Mouse (Mus musculus) limb, embryonic 13.5 days (tissue): ENCODE data around the gene Paf1. TPM values are rescaled to one million over a fixed set of nuclear protein-coding genes. Genes with fewer than 3 reads are reported as not detected.

Source experiments
- ATAC-seq: fragments of 200-750 bp; cut with Nextera tagmentation; 2 replicates; pipeline ENCODE4 v1.8.0; 2017; ENCODE audit warnings: low read depth, moderate number of reproducible peaks, moderate TSS enrichment; ENCODE audit not compliant: low FRiP score
- H3K27ac ChIP-seq: fragments of 300-500 bp; sonication (generic); 2 replicates; pipeline ENCODE4 v1.5.1; 2015; ENCODE audit warnings: inconsistent platforms, mild to moderate bottlenecking, moderate library complexity
- H3K27me3 ChIP-seq: fragments of 300-500 bp; sonication (generic); 2 replicates; pipeline ENCODE4 v1.6.1; 2015; ENCODE audit warnings: mild to moderate bottlenecking, inconsistent platforms
- H3K36me3 ChIP-seq: fragments of 300-500 bp; sonication (generic); 2 replicates; pipeline ENCODE4 v1.6.1; 2015; ENCODE audit warnings: inconsistent platforms, mild to moderate bottlenecking, moderate library complexity
- H3K4me1 ChIP-seq: fragments of 300-500 bp; sonication (generic); 2 replicates; pipeline ENCODE4 v1.6.1; 2015; ENCODE audit warnings: inconsistent platforms
- H3K4me2 ChIP-seq: fragments of 300-500 bp; sonication (generic); replicated peaks from 2 replicates; pipeline ENCODE4 v1.6.1; 2015; ENCODE audit warnings: inconsistent platforms, mild to moderate bottlenecking, moderate library complexity
- H3K4me3 ChIP-seq: fragments of 300-500 bp; sonication (generic); 2 replicates; pipeline ENCODE4 v1.5.1; 2015; ENCODE audit warnings: moderate library complexity, mild to moderate bottlenecking, inconsistent platforms
- H3K9ac ChIP-seq: fragments of 300-500 bp; sonication (generic); 2 replicates; pipeline ENCODE4 v1.6.1; 2015; ENCODE audit warnings: mild to moderate bottlenecking, inconsistent platforms
- H3K9me3 ChIP-seq: fragments of 300-500 bp; sonication (generic); 2 replicates; pipeline ENCODE4 v1.6.1; 2016; ENCODE audit warnings: inconsistent platforms
- WGBS: fragments of 180-500 bp; shearing (Covaris S2); methylation state at CpG from one replicate; pipeline ENCODE4 v1.1.7; 2015; 5-methylcytosine and 5-hydroxymethylcytosine counted together
- polyA plus RNA-seq: library from polyadenylated mRNA; unstranded; fragments of >200 nt; fragmentation: Nextera tagmentation; extraction: Ambion mirVana; gene quantifications from 2 replicates; pipeline ENCODE4 v1.2.1, GENCODE M21; 2015

Paf1 gene
- polyA plus RNA-seq, 1 experiment from 2014 or later, result 77.9 TPM

GRCm38 (mm10) chr7:28427738-28428137 lies 35.0 kb downstream of the Paf1 start:
- H3K9me3 ChIP-seq, result no peaks in the 10 kb centered on the region
- no peaks in the 10 kb centered on the region for H3K27me3 ChIP-seq
- no peak overlapping the region for H3K4me3 ChIP-seq
- H3K4me1 ChIP-seq, result 0 out of 2 replicates have a peak, but pooled peaks cover 8% of the 10 kb centered on the region
- no peak overlapping the region for H3K9ac ChIP-seq
- no peak overlapping the region for H3K27ac ChIP-seq
- H3K4me2 ChIP-seq, result no peak overlapping the region
- peaks cover 35% of the 10 kb centered on the region for H3K36me3 ChIP-seq
- no peak for ATAC-seq

GRCm38 (mm10) chr7:28430512-28430911 lies 37.8 kb downstream of the Paf1 start:
- H3K36me3 ChIP-seq, result peaks cover 31% of the 10 kb centered on the region
- 78% methylated on average over 1 of the region's 1 CpGs for WGBS
- H3K4me1 ChIP-seq, result peaks cover 35% of the 10 kb centered on the region

GRCm38 (mm10) chr7:28432252-28432651 lies 39.5 kb downstream of the Paf1 start:
- 92% methylated on average over 2 of the region's 2 CpGs for WGBS
- Histone ChIP-seq H3K27me3 (no peaks in the 10 kb centered on the region), H3K4me1 (peaks cover 38% of the 10 kb centered on the region), H3K4me2 (no peak overlapping the region), H3K36me3 (peaks cover 27% of the 10 kb centered on the region), H3K4me3 (no peak overlapping the region), H3K9me3 (no peaks in the 10 kb centered on the region), H3K27ac (no peak overlapping the region), H3K9ac (no peak overlapping the region)
- no peak for ATAC-seq

More at GRCm38 (mm10) chr7:28430512-28430911, 37.8 kb downstream of the Paf1 start:
- ATAC-seq, result no peak
- no peak overlapping the region for H3K4me2 ChIP-seq
- no peaks in the 10 kb centered on the region for H3K9me3 ChIP-seq
- no peak overlapping the region for H3K4me3 ChIP-seq
- no peak overlapping the region for H3K27ac ChIP-seq
- no peak overlapping the region for H3K9ac ChIP-seq
- H3K27me3 ChIP-seq, result no peaks in the 10 kb centered on the region

GRCm38 (mm10) chr7:28435660-28436259 lies 43.0 kb downstream of the Paf1 start:
- peak overlapping the region; percentile 58; the same call in 1 of the 2 replicates for H3K27ac ChIP-seq
- 0% methylated on average over 23 of the region's 70 CpGs for WGBS
- no peaks in the 10 kb centered on the region for H3K9me3 ChIP-seq
- peak overlapping the region; percentile 99 for H3K9ac ChIP-seq
- H3K4me3 ChIP-seq, result peak overlapping the region; percentile 95
- peaks cover 41% of the 10 kb centered on the region for H3K4me1 ChIP-seq
- peaks cover 14% of the 10 kb centered on the region; the same call in 1 of the 2 replicates for H3K36me3 ChIP-seq
- H3K4me2 ChIP-seq, result peak overlapping the region; percentile 90
- no peaks in the 10 kb centered on the region for H3K27me3 ChIP-seq
- peak; percentile 41 for ATAC-seq

- H3K4me1 ChIP-seq, result peaks cover 41% of the 10 kb centered on the region
- H3K9ac ChIP-seq, result peak overlapping the region; percentile 99
- ATAC-seq, result peak; percentile 99
- H3K4me2 ChIP-seq, result peak overlapping the region; percentile 70
- under 1% methylated on average over 59 of the region's 64 CpGs for WGBS
- peak overlapping the region; percentile 95 for H3K4me3 ChIP-seq
- H3K36me3 ChIP-seq, result peaks cover 14% of the 10 kb centered on the region; the same call in 1 of the 2 replicates
- H3K27ac ChIP-seq, result peak overlapping the region; percentile 63; the same call in 1 of the 2 replicates
- no peaks in the 10 kb centered on the region for H3K9me3 ChIP-seq
- H3K27me3 ChIP-seq, result no peaks in the 10 kb centered on the region
These were observed 43.6 kb downstream of the Paf1 start for GRCm38 (mm10) chr7:28436271-28436904.

GRCm38 (mm10) chr7:28436932-28437570 lies 44.3 kb downstream of the Paf1 start, which contains the start of gene Gmfg:
Gene Gmfg, plus strand, starts transcription at chr7:28437447.
- H3K4me1 ChIP-seq, result peaks cover 38% of the 10 kb centered on the region
- peaks cover 12% of the 10 kb centered on the region; the same call in 1 of the 2 replicates for H3K36me3 ChIP-seq
- peak within 1 kb of the TSS; percentile 63; the same call in 1 of the 2 replicates for H3K27ac ChIP-seq
- 4% methylated on average over 16 of the region's 16 CpGs for WGBS
- ATAC-seq, result peak; percentile 21
- H3K9ac ChIP-seq, result peak within 1 kb of the TSS; percentile 70
- peak within 1 kb of the TSS; percentile 70 for H3K4me2 ChIP-seq
- no peaks in the 10 kb centered on the region for H3K9me3 ChIP-seq
- no peaks in the 10 kb centered on the region for H3K27me3 ChIP-seq
- H3K4me3 ChIP-seq, result peak within 1 kb of the TSS; percentile 95

GRCm38 (mm10) chr7:28437964-28438363 lies 45.2 kb downstream of the Paf1 start:
- H3K27ac ChIP-seq, result no peak overlapping the region
- no peak overlapping the region for H3K9ac ChIP-seq
- no peak overlapping the region for H3K4me2 ChIP-seq
- no peak overlapping the region for H3K4me3 ChIP-seq
- peaks cover 6% of the 10 kb centered on the region; the same call in 1 of the 2 replicates for H3K36me3 ChIP-seq
- H3K4me1 ChIP-seq, result peaks cover 31% of the 10 kb centered on the region
- H3K27me3 ChIP-seq, result no peaks in the 10 kb centered on the region
- no peaks in the 10 kb centered on the region for H3K9me3 ChIP-seq
- no peak for ATAC-seq

GRCm38 (mm10) chr7:28438771-28439170 lies 46.0 kb downstream of the Paf1 start:
- no peak overlapping the region for H3K27ac ChIP-seq
- no peak overlapping the region for H3K4me2 ChIP-seq
- no peaks in the 10 kb centered on the region for H3K27me3 ChIP-seq
- H3K4me3 ChIP-seq, result no peak overlapping the region
- ATAC-seq, result no peak
- H3K9me3 ChIP-seq, result no peaks in the 10 kb centered on the region
- peaks cover 23% of the 10 kb centered on the region for H3K4me1 ChIP-seq
- no peaks in the 10 kb centered on the region for H3K36me3 ChIP-seq
- H3K9ac ChIP-seq, result no peak overlapping the region
- 75% methylated on average over 2 of the region's 2 CpGs for WGBS

GRCm38 (mm10) chr7:28440739-28441138 lies 48.0 kb downstream of the Paf1 start:
- Histone ChIP-seq H3K27ac (no peak overlapping the region), H3K36me3 (no peaks in the 10 kb centered on the region), H3K4me1 (peaks cover 4% of the 10 kb centered on the region; the same call in 1 of the 2 replicates), H3K9me3 (no peaks in the 10 kb centered on the region), H3K4me2 (no peak overlapping the region), H3K4me3 (no peak overlapping the region), H3K9ac (no peak overlapping the region), H3K27me3 (peaks cover 5% of the 10 kb centered on the region; the same call in 1 of the 2 replicates)
- ATAC-seq, result no peak
- 45% methylated on average over 2 of the region's 2 CpGs for WGBS

- Histone ChIP-seq H3K9ac (no peak overlapping the region), H3K4me3 (no peak overlapping the region), H3K4me2 (no peak overlapping the region), H3K27me3 (peaks cover 10% of the 10 kb centered on the region; the same call in 1 of the 2 replicates), H3K36me3 (no peaks in the 10 kb centered on the region), H3K9me3 (no peaks in the 10 kb centered on the region), H3K27ac (no peak overlapping the region), H3K4me1 (peaks cover 4% of the 10 kb centered on the region; the same call in 1 of the 2 replicates)
- WGBS, result 84% methylated on average over 13 of the region's 14 CpGs
- no peak for ATAC-seq
These were observed 49.2 kb downstream of the Paf1 start for GRCm38 (mm10) chr7:28441776-28442485.

GRCm38 (mm10) chr7:28442688-28443087 lies 49.9 kb downstream of the Paf1 start:
- no peak overlapping the region for H3K4me3 ChIP-seq
- H3K36me3 ChIP-seq, result no peaks in the 10 kb centered on the region
- no peak overlapping the region for H3K9ac ChIP-seq
- no peaks in the 10 kb centered on the region for H3K9me3 ChIP-seq
- ATAC-seq, result no peak
- H3K4me2 ChIP-seq, result no peak overlapping the region
- 39% methylated on average over 4 of the region's 4 CpGs for WGBS
- peaks cover 10% of the 10 kb centered on the region; the same call in 1 of the 2 replicates for H3K27me3 ChIP-seq
- H3K27ac ChIP-seq, result no peak overlapping the region
- H3K4me1 ChIP-seq, result 0 out of 2 replicates have a peak, but pooled peaks cover 3% of the 10 kb centered on the region
